Mouse (Mus musculus): Measurements from ENCODE around the gene Tpm4. TPM values are rescaled to one million over a fixed set of nuclear protein-coding genes. Genes with fewer than 3 reads are reported as not detected.

Gene Tpm4
- polyA plus RNA-seq, 1 experiment: 434 TPM

GRCm38 (mm10) chr8:72162821-72163220 lies 28.0 kb downstream of the Tpm4 start:
- Histone ChIP-seq H3K4me3 (ENCODE audit: insufficient read depth, poor library complexity, severe bottlenecking) (no peak overlapping the region), H3K79me3 (ENCODE audit: low read depth) (peaks cover 23% of the 10 kb centered on the region), H3K36me3 (ENCODE audit: control insufficient read depth, insufficient read depth) (no peaks in the 10 kb centered on the region), H3ac (ENCODE audit: control insufficient read depth, insufficient read length, low read depth) (no peak overlapping the region), H3K79me2 (ENCODE audit: control insufficient read depth, insufficient read depth) (peaks cover 63% of the 10 kb centered on the region), H3K27me3 (ENCODE audit: control insufficient read depth, insufficient read depth, insufficient read length) (no peaks in the 10 kb centered on the region)
- TF ChIP-seq CTCF (IDR thresholded peaks at IDR 0.05; ENCODE audit: control insufficient read depth, insufficient read depth, insufficient read length): no peak
- TF ChIP-seq MYOG (IDR thresholded peaks at IDR 0.05; ENCODE audit: control insufficient read depth, extremely low read depth, insufficient read length): no peak
- TF ChIP-seq MAX (IDR thresholded peaks at IDR 0.05): no peak
- no peak for TF ChIP-seq FOSL1 (IDR thresholded peaks at IDR 0.05; ENCODE audit: insufficient read depth, low read length, poor library complexity, severe bottlenecking)
- TF ChIP-seq CEBPB (IDR thresholded peaks at IDR 0.05; ENCODE audit: low read depth): no peak
- TF ChIP-seq USF1 (IDR thresholded peaks at IDR 0.05; ENCODE audit: low read depth): no peak

- H3K79me2 ChIP-seq (ENCODE audit: control insufficient read depth, insufficient read depth): peaks cover 24% of the 10 kb centered on the region
- no peak overlapping the region for H3ac ChIP-seq (ENCODE audit: control insufficient read depth, insufficient read length, low read depth)
- no peak overlapping the region for H3K4me3 ChIP-seq (ENCODE audit: insufficient read depth, poor library complexity, severe bottlenecking)
- H3K36me3 ChIP-seq (ENCODE audit: control insufficient read depth, insufficient read depth): peaks cover 50% of the 10 kb centered on the region
- TF ChIP-seq CTCF (IDR thresholded peaks at IDR 0.05; ENCODE audit: control insufficient read depth, insufficient read depth, insufficient read length) (no peak), USF1 (IDR thresholded peaks at IDR 0.05; ENCODE audit: low read depth) (no peak), MYOD1 (IDR thresholded peaks at IDR 0.05; ENCODE audit: control insufficient read depth, insufficient read length, low read depth) (no peak), FOSL1 (IDR thresholded peaks at IDR 0.05; ENCODE audit: insufficient read depth, low read length, poor library complexity, severe bottlenecking) (no peak), CEBPB (IDR thresholded peaks at IDR 0.05; ENCODE audit: low read depth) (no peak), MYOG (IDR thresholded peaks at IDR 0.05; ENCODE audit: control insufficient read depth, extremely low read depth, insufficient read length) (no peak), MAX (IDR thresholded peaks at IDR 0.05) (no peak)
- H3K79me3 ChIP-seq (ENCODE audit: low read depth): peaks cover 4% of the 10 kb centered on the region
- H3K27me3 ChIP-seq (ENCODE audit: control insufficient read depth, insufficient read depth, insufficient read length): no peaks in the 10 kb centered on the region
Measured at GRCm38 (mm10) chr8:72169098-72169668, 34.4 kb downstream of the Tpm4 start.

GRCm38 (mm10) chr8:72169681-72170249 lies 35.0 kb downstream of the Tpm4 start:
- no peak overlapping the region for H3K4me3 ChIP-seq (ENCODE audit: insufficient read depth, poor library complexity, severe bottlenecking)
- no peak for TF ChIP-seq FOSL1 (IDR thresholded peaks at IDR 0.05; ENCODE audit: insufficient read depth, low read length, poor library complexity, severe bottlenecking)
- no peak for TF ChIP-seq CTCF (IDR thresholded peaks at IDR 0.05; ENCODE audit: control insufficient read depth, insufficient read depth, insufficient read length)
- TF ChIP-seq USF1 (IDR thresholded peaks at IDR 0.05; ENCODE audit: low read depth): no peak
- TF ChIP-seq MYOD1 (IDR thresholded peaks at IDR 0.05; ENCODE audit: control insufficient read depth, insufficient read length, low read depth): no peak
- TF ChIP-seq MAX (IDR thresholded peaks at IDR 0.05): no peak
- no peak for TF ChIP-seq CEBPB (IDR thresholded peaks at IDR 0.05; ENCODE audit: low read depth)
- TF ChIP-seq MYOG (IDR thresholded peaks at IDR 0.05; ENCODE audit: control insufficient read depth, extremely low read depth, insufficient read length): no peak
- H3ac ChIP-seq (ENCODE audit: control insufficient read depth, insufficient read length, low read depth): no peak overlapping the region
- peaks cover 3% of the 10 kb centered on the region for H3K79me3 ChIP-seq (ENCODE audit: low read depth)
- H3K36me3 ChIP-seq (ENCODE audit: control insufficient read depth, insufficient read depth): peaks cover 55% of the 10 kb centered on the region
- H3K27me3 ChIP-seq (ENCODE audit: control insufficient read depth, insufficient read depth, insufficient read length): no peaks in the 10 kb centered on the region
- H3K79me2 ChIP-seq (ENCODE audit: control insufficient read depth, insufficient read depth): peaks cover 18% of the 10 kb centered on the region

- H3ac ChIP-seq (ENCODE audit: control insufficient read depth, insufficient read length, low read depth): no peak overlapping the region
- no peaks in the 10 kb centered on the region for H3K79me2 ChIP-seq (ENCODE audit: control insufficient read depth, insufficient read depth)
- TF ChIP-seq MAX (IDR thresholded peaks at IDR 0.05) (no peak), MYOG (IDR thresholded peaks at IDR 0.05; ENCODE audit: control insufficient read depth, extremely low read depth, insufficient read length) (no peak), CEBPB (IDR thresholded peaks at IDR 0.05; ENCODE audit: low read depth) (no peak), USF1 (IDR thresholded peaks at IDR 0.05; ENCODE audit: low read depth) (no peak), FOSL1 (IDR thresholded peaks at IDR 0.05; ENCODE audit: insufficient read depth, low read length, poor library complexity, severe bottlenecking) (no peak), MYOD1 (IDR thresholded peaks at IDR 0.05; ENCODE audit: control insufficient read depth, insufficient read length, low read depth) (no peak), CTCF (IDR thresholded peaks at IDR 0.05; ENCODE audit: control insufficient read depth, insufficient read depth, insufficient read length) (no peak)
- no peak overlapping the region for H3K4me3 ChIP-seq (ENCODE audit: insufficient read depth, poor library complexity, severe bottlenecking)
- no peaks in the 10 kb centered on the region for H3K27me3 ChIP-seq (ENCODE audit: control insufficient read depth, insufficient read depth, insufficient read length)
- no peaks in the 10 kb centered on the region for H3K79me3 ChIP-seq (ENCODE audit: low read depth)
- H3K36me3 ChIP-seq (ENCODE audit: control insufficient read depth, insufficient read depth): peaks cover 53% of the 10 kb centered on the region
Measured at GRCm38 (mm10) chr8:72177346-72177925, 42.7 kb downstream of the Tpm4 start.

- H3ac ChIP-seq (ENCODE audit: control insufficient read depth, insufficient read length, low read depth): no peak overlapping the region
- no peaks in the 10 kb centered on the region for H3K79me3 ChIP-seq (ENCODE audit: low read depth)
- H3K4me3 ChIP-seq (ENCODE audit: insufficient read depth, poor library complexity, severe bottlenecking): no peak overlapping the region
- H3K27me3 ChIP-seq (ENCODE audit: control insufficient read depth, insufficient read depth, insufficient read length): no peaks in the 10 kb centered on the region
- TF ChIP-seq CEBPB (IDR thresholded peaks at IDR 0.05; ENCODE audit: low read depth) (no peak), MYOD1 (IDR thresholded peaks at IDR 0.05; ENCODE audit: control insufficient read depth, insufficient read length, low read depth) (no peak)
- no peaks in the 10 kb centered on the region for H3K79me2 ChIP-seq (ENCODE audit: control insufficient read depth, insufficient read depth)
- peaks cover 9% of the 10 kb centered on the region for H3K36me3 ChIP-seq (ENCODE audit: control insufficient read depth, insufficient read depth)
Measured at GRCm38 (mm10) chr8:72183554-72184202, 48.9 kb downstream of the Tpm4 start.

Data from C2C12 (cell line).